Mouse (Mus musculus) B cell, adult 2 months (primary cell): Measurements from ENCODE around the gene Spata13.

ENCODE experiments used
- DNase-seq, 2 experiments: peaks; one replicate each; pipeline ENCODE4 v3.0.0; 2022

The Spata13 gene

DNA sequence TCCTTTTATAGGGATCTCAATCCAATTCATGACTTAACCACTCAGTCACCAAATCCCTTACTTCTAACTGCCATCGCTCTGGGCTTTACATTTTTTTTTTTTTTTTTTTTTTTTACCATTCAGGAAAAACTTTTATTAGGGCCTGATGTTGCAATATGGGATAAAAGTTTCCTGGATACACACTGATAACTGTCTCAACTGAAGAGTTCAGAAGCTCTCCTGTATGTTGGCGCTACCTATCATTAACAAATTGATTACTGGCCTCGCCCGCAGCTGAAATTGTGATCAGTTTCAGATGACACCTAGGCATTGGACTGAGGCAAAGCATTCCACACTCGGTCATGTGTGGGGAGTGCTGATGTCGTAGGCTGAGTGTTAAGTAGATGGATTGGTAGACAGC lies 7.3 kb downstream of the Spata13 start:
- DNase-seq, result no peak

DNA sequence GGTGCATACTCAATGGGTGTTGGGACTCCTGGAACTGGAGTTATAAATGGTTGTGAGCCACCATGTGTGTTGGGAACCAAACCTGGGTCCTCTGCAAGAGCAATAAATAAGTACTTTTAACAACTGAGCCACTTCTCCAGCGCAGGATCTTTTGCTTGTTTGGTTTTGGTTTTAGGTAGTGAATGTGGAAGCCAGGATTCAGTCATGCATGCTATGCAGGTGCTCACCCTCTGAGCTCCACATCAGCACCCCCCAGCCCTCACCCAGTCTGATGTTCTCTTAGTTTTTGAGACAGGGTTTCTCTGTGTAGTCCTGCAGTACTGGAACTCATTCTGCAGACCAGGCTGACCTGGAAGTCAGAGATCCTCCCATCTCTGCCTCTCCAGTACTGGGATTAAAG lies 8.3 kb downstream of the Spata13 start:
- peak; percentile 40 to 54 for DNase-seq

DNA sequence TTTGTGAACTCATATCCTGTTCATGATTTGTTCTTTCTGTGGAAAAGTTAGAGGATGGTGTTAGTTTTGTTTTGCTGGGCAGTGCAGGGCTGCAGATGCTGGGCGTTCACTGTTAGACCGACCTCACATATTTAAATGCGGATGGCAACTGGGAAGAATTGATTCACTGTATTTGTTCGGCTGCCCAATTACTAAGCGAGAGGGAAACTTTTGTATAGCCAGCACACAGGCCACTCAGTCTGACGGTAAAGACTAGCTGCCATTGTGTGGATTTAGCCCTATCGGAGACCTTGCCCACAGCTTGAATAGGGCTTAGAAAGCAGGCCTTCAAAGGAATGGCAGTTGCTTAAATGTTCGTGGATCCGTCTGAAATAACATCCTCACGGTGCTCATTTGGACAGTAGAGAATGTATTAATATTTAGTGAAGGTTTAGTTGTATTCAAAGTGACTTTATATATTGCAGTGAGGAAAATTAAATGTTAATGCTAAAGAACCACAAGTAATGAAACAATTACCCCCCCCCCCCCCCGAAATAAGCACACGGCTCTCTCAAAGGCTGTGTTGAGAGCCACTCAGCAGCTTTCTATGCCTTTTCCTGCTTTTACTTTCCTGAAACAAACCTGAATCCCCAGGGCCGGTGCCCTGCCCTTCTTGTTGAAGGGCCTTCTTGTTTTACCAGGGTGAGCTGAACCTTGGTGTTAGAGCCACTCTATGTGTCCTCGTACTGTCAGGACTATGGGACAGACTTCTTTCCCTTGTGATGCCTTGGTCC lies 9.5 kb downstream of the Spata13 start:
- DNase-seq, result no peak

DNA sequence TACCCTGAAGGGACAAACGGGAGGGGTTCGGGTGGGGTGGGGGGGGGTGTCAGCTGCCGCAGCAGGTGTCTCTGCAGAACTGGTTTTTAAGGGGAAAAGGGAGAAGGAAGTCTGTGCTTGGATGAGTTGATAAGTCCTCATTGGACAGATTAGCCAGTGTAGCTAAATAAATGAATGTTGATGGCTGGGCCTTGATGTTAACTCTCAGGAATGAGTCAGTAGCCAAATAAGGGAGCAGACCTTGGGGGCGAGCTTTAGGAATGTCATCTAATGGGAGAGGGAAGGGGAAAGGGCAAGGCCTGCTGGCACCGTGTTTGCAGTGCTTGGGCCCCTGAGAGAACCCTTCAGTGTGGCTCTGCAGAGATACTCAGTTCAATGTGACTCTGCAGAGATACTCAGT lies 12.6 kb downstream of the Spata13 start:
- DNase-seq, result no peak

DNA sequence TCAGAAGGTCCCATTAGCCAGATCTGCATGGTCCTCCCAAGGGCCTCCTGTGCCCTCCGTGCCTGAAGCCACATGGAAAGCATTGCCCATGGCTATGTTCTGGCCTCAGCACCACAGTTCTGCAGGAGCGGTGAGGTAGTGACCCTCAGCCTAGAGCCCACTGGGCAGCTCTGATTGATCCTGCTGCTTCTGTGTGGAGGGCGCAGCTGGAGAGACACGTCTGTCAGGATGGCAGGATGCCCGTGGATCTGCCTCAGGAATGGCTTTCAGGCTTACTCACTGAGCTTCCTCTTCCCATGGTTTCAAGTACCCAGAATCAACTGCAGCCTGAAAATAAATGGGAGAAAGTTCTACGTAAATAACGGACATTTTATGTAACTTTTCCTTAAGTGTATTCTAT lies 14.1 kb downstream of the Spata13 start:
- DNase-seq, result no peak

DNA sequence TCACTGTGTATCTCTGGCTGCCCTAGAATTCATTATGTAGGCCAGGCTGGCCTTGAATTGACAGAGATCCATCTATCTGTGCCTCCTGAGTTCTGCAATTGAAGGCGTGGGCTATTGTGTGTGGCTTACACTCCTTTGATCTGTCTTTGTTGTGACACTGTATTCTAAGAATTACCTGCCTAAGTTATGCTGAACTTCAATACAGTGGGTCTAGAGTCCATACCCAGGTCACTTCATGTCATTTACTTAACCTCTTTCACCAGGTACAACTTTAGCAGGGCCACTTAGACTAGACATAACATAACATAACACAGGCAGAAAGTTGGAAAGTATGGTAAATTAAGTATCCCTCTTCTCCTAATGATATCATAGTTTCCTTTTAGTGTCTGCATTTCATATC lies 15.2 kb downstream of the Spata13 start:
- no peak for DNase-seq

DNA sequence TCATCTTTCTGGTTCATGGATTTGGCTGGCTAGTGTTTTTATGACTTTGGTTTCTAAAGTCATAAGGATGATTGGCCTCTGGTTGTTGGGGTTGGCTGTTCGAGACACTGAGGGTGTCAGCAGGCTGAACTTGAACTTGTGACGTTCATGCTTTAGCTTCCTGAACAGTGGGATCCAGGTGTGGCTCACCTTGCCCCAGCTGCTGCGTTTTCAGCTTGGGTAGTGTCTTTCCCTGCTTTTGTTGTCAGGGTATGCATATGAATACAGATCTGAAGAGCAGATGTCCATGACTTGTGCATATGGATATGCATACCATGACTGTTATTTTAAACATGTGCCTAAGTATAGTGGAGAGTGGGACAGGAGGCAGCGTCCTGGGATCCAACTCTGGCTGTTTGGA lies 19.4 kb downstream of the Spata13 start:
- no peak for DNase-seq

DNA sequence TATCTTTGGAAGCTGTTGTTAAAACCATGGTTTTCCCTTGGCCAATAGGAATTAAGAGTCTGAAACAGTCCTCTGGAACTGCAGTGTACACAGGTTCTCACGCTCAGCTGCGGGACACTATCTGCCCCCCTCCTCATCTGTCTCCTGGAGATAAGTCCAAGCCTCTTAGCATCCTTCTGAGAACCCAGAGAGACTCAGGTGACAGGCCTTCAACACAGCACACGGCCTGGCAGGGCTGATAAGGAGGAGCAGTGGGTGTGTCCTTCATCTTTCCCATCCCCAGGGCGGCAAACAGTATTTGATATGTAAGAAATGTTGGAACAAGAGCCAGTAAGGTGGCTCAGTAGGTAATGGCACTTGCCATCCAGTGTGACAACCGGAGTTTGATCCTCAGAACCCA lies 20.2 kb downstream of the Spata13 start:
- no peak for DNase-seq

DNA sequence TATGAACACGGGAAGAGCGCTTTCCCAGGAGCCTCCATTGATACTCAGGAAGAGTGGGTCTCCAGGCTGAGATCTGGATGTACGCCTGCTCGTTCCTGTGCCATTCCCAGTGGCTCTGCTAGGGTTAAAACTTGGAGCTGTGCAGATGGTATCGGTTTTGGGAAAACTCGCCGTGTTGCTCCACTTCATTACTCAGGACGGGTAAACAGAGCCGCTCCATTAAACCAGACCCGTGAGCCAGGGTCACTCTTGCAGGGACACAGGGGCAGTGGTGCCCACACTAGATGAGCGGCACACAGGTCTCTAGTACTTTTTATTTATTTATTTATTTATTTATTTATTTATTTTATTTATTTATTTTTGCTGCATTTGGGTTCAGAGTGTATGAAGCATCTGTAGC lies 20.9 kb downstream of the Spata13 start:
- no peak for DNase-seq

DNA sequence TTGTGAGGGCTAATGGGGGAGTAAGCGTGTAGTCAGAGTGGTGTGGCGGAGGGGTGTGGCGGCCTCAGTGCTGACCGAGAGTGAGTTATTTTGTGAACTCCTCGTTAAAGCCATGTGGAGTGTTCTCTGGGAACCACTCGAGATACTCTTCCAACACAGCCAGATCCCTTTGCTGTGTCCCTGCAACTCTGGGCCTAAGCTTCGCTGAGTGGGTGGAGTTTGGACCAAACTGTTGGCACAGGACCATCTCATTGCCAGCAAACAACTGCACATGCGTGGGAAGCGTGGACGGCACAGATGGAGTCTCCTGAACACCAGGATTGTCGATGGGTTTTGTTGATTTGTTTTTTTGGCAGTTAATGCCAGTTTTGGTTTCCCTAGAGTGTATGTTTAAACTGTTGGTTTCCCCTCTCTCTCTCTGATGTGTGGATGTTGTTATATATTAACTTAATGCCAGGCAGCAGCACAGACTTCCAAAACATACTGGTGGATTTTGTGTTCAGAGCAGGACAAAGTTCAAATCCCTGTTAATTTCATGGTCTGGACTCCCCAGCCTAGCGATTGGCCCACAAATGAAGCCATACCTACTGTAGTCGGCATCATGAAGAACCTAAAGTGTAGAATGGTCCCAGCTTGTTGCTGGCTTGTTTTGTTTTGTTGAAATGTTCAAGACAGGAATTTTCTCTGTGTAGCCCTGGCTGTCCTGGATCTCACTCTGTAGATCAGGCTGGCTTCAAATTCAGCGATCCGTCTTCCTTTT lies 22.3 kb downstream of the Spata13 start:
- no peak for DNase-seq

DNA sequence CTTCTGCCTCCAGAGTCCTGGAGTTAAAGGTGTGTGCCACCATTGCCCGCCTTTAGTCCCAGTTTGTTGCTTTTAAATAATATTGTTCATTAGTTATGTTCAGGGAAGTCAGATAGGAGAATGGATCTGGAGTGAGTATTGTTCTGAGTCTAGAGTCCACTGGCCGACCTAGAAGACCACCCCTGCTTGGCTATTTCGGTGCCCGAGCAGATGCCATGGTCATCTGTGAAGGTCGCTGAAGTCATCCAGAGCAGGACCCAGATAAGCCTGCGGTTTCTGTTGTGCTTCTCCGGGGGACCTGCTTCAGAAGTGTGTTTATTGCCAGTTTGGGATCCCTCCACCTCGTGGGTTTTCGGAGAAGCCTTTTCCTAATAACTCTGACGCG lies 22.9 kb downstream of the Spata13 start:
- DNase-seq, result no peak

DNA sequence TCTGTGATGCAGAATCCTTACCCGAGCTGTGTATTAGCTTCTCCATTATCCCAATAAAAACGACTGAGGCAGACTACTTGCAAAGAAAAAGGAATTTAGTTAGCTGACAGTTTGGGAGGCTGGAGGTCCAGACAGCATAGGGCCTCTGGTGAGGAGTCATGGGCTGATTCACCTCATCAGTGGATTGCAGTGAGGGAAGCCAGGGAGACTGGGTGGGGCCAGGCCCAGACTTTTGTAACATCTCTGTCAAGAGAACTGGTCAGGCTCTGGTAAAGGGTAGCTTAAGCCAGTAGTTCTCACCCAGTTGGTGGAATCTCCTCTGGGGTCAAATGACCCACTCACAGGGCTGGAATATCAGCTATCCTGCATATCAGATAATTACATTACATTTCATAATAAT lies 24.1 kb downstream of the Spata13 start:
- no peak for DNase-seq

DNA sequence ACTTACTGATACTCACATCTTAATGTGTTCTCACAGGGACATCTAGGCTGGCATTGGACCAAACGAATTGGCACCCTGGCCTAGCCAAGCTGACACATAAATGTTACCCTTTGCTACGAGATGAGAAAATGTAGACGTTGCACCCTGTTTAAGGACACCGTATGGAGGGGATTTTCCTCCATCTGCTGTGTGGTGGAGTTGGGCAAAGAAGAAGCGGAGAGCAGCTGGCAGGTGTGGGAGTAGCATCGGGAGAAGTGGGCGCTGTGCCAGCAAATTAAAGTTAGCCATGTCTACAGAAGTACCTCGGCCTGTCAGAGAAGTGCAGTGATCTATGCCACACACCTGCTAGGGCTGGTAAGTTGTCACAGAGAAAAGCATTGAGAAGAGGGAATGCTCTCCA lies 25.7 kb downstream of the Spata13 start:
- no peak for DNase-seq

DNA sequence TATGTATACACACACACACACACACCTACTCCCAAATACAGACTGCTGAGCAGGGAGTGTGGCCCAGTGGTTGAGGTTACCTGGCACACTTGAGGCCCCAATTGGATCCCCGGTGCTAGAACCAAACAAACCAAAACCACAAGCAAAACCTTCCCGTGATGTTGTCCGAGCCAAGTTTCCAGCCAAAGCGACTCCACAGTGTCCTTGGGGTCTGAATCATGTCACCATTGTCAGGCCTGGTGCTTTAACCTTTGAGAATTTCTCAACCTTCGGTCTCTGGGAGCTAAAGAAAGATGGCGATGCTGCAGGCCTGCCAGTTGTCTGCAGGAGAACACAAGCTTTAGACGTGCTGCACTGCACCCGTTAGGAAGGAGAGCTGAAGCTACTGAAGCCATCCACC lies 26.8 kb downstream of the Spata13 start:
- DNase-seq, result no peak

DNA sequence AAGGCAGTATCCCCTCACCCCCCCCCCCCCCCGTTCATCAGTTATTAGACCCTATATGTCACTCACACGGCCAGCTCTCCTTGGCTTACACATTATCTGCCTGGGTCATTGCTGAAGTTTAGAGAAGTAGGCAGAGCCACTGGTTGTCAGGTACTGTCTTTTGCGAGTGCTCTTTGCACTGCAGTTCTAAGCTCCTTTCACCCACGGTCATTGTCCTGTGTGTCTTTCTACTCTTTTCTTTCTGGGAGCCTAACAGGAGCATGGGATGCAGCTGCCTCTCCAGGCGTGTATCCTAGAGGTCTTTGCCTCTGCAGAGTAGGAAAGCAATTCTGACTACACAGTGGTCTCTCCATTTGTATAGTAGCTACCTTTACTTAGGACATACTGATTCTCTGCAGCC lies 27.5 kb downstream of the Spata13 start:
- DNase-seq, result no peak

DNA sequence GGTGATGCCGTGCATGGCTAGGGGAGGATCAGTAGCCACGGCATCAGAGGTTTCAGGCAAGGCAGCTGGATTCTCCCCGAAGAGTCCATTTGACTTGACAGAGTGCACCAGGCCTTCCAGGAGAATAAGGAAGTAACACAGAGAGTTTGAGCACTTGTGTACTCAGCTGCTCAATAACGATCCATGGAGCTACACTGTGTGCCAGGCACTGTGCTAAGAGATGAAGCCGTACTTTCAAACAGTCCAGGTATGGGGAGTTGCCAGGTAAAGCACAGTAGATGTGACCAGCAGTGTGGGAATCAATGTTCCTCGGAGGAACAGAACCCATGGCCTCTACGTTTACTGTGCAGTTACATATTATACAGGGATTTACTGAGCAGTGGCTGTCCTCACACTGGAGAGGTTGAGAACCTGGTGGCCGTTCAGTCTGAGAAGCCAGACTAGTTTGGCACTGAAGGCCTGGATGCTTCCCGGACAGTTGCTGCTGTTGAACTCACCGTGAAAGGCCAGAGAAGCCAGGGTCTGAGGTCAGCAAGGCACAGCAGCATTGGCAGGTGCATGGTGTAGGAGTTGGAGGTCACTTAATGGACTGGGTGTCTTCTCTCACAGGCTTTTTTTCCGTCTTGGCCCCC lies 29.6 kb downstream of the Spata13 start:
- DNase-seq, result no peak

DNA sequence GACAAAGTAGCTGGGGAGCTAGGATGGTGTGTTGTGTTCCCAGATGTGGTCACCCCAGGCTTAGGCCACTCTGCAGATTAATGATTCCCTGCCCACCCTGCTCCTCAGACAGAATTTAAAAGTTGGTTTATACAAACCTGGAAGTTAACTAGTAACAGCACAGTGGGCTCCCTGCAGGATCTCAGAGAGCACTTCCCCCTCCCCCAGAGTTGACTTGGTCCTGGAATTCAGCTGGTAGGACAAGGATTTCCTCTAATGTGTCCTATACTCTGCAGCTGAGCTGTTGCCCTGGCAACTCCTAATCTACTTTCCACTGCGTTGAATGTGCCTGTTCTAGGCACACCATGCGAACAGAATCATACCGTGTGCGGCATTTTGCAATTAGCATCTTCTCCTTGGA lies 30.8 kb downstream of the Spata13 start:
- no peak for DNase-seq

DNA sequence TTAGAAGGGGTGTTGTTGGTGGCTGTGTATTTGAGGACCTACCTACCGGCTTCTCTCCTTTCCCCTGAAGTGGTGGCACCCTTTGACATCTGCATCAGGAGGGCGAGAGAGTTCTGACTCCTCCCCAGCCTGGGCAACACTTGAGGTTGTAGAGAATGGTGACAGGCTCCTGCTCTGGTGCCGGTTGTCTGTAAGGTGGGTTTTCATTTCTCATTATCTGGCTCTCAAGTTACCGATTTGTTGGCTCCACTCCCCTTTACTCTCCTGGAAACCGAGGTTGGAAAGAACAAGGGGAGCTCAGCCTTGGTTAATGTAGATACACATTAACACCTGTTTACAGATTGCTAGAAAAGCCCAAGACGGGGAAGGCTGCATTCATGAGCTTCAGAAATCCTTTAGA lies 31.5 kb downstream of the Spata13 start:
- DNase-seq, result no peak

DNA sequence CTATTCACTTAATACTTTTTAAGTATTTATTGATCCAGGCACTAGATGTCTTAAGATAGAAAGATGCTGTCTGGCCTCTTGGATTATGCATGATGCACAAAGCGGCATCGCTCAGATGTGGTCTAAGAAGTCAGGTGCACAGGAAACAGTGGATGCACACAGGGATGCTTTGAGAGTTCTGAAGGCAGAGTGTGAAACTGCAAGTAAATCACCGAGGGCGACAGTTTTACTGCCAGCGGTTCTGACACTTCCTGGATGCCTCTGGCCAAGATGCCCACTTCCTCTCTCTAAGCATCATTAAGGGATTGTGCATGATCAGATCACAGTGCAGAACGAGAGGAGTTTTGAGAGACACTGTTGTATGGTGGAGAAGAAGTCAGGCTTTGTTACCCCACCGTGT lies 32.5 kb downstream of the Spata13 start:
- DNase-seq, result peak; percentile 36 to 48

DNA sequence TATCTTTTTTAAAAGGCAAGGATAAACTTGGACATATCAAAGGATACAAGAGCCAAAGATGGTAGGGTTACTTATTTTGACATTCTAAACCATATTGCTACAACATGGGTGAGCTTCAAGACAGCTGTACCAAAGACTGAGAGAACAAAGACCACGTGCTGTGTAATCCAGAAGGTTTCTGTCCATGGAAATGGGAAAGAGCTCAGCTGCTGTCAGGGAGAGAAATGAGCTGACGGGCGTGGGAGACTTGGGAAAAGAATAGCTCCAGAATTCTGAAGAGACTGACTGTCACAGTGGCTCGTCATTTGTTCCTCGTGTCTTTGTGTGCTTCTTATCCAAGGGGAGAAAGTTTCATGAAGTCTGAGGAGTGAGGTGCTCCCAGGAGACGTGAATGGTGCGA lies 36.4 kb downstream of the Spata13 start:
- no peak for DNase-seq

DNA sequence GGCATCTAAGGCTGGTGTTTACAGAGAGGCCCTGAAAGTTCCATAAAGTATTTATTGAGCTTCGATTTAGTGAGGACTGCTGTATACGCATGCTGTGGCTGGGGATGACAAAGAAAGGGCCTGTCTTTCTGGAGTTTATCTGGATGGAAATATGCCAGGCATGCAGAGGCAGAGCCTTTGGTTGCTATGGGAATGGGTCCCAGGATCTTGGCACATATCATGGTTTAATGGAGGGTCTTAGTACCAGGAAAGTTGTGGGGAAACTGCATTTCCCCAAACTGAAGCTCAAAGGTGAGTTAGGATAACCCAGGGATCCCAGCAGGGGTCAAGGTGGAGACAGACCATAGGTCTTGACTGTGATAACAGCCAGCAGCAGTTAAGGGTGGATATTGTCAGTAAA lies 37.7 kb downstream of the Spata13 start:
- no peak for DNase-seq

DNA sequence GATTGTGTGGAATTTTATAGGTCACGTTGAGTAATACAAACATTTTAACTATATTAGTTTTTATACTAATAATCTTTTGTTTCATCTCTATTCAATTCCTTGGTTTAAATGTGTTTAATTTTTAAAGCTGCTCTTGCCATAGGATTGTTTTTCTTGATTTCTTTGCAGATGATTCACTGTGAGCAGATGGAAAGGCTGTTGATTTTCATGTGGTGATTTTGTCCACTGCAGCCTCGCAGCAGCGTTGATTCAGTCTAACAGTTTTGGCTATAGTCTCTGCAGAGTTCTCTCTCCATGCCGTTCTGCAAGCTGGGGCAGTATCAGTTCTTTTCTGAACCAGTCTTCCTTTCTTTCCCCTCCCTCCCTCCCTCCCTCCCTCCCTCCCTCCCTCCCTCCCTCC lies 41.9 kb downstream of the Spata13 start:
- DNase-seq, result no peak

DNA sequence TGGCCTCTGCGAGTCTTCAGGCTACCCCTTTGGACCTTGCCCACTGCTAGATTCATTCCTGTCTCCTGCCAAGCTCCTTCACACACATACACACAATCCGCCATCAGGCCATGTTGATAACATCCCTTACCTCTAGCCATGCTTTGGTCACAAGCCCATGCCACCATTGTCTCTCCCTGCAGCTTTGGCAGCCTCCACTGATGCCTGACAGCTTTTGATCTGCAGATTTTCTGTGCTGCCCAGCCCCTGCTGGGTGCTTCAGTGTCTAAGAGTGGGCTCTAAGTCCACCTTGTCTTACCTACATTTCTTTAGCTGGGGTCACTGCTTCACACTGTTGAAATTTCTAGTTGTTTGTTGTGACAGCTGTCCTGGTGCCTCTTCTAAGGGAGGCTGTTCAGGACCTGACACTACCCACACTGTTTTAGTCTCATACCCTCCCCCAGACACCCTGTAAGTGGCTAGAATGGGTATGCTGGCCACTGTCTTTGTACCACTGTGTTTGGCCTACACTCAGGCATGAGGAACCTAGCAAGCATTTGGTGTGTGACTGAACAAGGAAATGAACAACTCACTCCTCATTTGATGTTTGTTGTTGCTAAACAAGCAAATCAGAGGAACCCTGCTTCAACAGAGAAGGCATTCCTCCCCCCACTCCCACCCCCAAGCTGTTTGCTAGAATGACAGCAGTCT lies 43.0 kb downstream of the Spata13 start:
- DNase-seq, result no peak
